Mouse (Mus musculus): ENCODE measurements at regions not wholly inside any gene's neighbourhood (a gene's known extent, or its start where the extent isn't known, plus 50 kb on each side); places are given as distances from the start of the nearest gene placed in this dataset.
"Not testable (repeated sequence)": the region's sequence is repeated elsewhere in the genome, so short reads cannot be mapped to it uniquely, and the experiment has no call there.

DNA sequence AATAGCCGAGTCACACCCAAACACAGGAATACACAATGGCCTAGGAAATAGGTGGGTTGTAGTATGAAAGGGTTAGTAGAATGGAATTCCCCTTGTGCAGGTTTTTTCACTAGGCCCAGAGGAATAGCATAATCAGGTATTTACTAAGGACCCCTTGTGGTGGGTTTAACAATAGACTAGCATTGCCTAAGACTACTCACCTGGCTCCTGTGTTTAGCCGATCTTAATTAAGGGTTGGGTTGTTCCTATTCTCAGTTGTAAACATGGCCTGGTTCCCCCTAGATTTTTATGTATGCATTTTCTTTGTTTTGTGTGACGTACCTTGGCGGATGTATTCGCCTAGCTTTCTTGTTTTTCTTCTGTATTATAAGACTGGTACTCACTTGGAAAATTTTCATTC lies 90.8 kb upstream of the Srd5a2 start:
- in situ Hi-C loops (cut with MboI, MseI): not testable (repeated sequence)

DNA sequence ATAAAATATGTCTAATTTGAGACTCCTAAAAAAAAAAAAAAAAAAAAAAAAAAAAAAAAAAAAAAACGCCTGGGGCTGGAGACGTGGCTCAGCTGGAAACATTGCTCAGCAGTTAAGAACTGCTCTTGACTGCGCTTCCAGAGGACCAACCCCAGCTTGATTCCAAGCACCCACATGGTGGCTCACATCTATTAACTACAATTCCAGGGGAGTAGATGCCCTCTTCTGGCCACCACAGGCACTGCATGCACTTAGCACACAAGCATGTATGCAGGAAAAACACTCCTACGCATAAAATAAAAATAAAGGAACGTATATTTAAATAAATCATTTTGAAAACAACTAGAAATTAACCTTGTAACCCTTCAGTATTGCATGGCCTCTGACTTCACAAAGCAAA lies 87.3 kb upstream of the Srd5a2 start:
- in situ Hi-C loops (cut with MboI, MseI): loop anchor here (5.0 kb wide), 1 partner anchor 243 kb away; no protein-coding TSS in a partner anchor

DNA sequence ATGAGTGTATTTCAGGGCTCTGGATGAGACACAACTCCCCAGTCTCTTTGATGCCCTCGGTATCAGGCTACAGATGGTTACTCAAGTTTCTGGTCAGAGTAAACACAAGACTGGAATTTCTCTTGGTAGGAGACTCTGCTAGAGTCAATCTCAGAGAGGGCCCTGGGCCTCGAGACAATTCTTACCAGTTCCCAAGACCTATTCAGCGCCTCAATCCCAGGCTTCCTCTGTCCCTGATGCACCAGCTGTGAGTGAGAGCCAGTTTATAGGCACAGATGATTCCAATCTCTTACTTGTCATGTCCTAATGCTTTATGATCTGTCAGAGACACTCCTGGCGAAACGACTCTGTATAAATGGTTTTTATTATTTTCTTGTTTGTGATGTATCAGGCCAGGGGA lies 83.8 kb upstream of the Srd5a2 start:
- in situ Hi-C loops (cut with MboI, MseI): loop anchor here (5.0 kb wide), 1 partner anchor 239 kb away; no protein-coding TSS in a partner anchor

DNA sequence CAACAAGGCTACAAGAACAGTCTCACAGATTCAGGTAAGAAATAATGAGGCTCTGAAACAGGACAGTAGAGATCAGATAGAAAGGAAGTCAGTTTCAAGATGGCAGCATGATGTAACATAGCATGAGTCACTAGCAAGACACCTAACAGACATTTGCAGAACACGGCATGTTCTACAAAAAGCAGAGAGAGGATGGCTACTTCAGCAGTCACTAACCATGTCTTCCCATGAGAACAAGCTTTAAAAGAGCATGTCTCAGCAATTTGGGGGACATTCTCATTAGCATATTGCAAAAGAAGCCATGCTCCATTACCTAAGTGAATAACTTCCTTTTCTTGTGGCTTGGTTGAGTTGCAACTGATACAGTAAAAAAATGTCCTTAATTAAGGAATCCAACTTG lies 75.2 kb upstream of the Srd5a2 start:
- in situ Hi-C loops (cut with MboI, MseI): no loop called here

DNA sequence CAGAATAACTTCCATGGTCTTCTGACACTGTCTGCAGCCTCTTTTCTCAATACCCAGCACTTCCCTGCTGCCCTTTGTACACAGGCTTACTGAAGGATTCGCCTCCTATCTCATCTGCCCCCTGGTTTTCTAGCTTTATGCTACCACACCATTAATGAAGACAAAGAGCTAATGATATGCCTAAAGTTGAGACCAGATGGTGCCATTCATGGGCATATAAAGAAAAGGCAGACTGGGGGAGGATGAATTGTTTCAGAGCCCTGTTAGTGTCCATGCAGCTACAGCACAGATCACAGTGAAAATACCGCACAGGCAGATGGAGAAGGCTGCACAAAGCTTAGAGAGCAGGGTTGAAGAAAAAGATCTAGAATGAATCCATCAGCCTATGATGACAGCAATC lies 73.3 kb upstream of the Srd5a2 start:
- in situ Hi-C loops (cut with MboI, MseI): no loop called here
